Mouse (Mus musculus): ENCODE results near the gene Ddt. TPM values are rescaled to one million over a fixed set of nuclear protein-coding genes. Genes with fewer than 3 reads are reported as not detected.

Ddt gene
- 10 to 100 TPM; 50.6 to 58.3 TPM for total RNA-seq (2021)
- long read RNA-seq, transcript Ddt-201 (3 exons, 649 nt) = major isoform, 9 of 9 reads
- long read RNA-seq, partial matches to known transcripts = 0 of 9 reads
- long read RNA-seq, other reads (novel, unspliced or antisense) = 0 of 9 reads

DNA sequence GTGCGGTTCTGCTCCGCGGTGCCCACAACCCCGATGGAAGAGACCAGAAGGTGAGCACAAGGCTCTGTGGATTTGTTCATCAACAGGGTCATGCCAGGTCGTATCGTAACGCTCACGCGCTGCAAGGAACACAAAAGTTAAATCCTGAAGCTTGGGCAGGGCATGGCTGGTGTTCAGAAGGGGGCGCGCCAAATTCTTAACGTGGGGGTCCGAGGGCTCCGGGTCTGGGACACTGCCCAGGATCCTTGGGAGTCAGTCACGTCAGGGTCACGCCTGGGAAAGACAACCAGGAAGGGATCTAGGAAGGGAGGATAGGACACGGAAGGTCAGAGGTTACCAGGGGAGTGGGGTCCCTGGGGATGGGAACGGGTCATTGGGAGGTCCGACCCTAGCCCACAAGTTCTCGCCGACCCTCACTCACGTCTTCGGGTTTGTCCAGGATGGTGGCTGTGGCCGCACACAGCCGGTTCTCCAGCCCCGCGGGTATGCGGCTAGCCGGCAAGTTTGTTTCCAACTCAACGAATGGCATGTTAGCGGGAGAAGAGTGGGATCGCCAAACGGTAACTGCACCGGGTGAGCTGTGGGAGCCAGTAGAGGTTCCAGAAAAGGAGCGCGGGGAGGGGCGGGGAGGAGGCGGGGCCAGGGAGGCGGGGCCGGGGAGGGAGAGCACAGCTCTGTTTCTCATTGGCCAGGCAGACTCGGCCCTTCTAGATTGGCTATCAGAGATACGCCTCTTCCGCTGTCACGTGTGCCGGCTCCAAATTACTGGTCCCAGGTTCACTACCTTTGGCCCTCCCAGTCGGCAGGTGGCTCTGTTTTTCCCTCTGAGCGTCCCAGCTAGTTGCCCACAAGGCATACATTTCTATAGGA is at the start of gene Ddt:
TSS of gene Ddt (minus strand) at position 620 of the 870 bp plus-strand sequence.
- peak; percentile 78 to 92 for DNase-seq (ENCODE audit: low spot score in 2 of 2)

DNA sequence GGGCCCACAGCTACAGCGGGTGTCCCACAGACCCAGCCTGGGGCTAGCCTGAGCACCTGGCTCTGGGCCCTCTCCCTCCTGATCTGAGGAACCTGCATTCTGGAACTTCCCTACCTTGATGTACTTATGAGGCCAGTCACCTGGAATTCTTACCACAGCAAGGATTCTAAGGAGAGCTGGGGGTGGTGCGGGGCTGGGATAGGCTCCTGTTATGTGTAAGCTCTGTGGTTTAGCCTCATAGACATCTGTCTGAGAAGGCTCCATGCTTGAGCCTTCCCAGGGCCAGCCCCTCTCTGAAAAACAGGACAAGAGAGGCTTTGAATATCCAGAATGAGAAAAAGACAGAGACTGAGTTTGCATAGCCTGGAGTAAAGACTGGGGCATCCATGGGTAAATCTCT is 49.2 kb upstream of the Ddt start, which contains the start of gene Gstt4:
TSS of gene Gstt4 (minus strand) at position 101 of the 400 bp plus-strand sequence.
- DNase-seq (ENCODE audit: low spot score in 2 of 2) = no peak

DNA sequence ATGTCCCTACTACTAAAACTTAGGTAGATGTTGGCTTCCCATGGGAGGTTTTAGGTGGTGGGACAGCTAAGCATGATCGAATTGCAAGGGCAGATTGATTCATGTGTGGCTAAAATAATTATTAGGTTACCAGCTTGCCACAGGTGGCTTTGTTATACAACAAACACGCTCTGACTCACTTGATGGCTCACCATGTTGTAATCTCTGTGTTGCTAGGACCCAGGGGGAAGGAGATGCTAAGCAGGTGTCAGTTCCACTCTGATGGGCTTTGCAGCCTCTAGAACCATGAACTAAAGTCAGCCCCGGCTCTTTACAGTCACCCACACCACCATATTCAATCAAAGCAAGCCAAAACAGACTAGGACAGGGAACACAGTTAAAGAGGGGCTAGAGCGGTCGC is 46.7 kb upstream of the Ddt start:
- no peak for DNase-seq (ENCODE audit: low spot score in 2 of 2)

DNA sequence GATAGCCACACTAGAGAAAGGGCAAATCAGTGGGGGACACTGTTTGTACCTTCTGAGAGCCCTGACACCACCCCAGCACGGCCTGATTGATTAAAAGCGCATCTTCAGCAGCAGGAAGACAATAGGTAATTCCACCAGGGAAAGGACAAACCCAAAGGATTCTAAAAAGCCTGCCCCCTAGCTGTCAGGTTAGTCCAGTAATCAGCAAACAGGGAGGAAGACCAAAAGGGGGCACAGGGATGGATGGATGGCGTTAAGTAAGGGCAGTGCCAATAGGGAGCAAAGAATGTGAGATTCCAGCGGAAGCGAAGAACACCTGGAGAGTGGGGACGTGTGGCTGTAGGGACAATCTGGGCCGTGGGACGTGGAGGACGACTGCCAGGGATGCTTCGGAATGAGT is 45.4 kb upstream of the Ddt start:
- DNase-seq (ENCODE audit: low spot score in 2 of 2) = no peak

DNA sequence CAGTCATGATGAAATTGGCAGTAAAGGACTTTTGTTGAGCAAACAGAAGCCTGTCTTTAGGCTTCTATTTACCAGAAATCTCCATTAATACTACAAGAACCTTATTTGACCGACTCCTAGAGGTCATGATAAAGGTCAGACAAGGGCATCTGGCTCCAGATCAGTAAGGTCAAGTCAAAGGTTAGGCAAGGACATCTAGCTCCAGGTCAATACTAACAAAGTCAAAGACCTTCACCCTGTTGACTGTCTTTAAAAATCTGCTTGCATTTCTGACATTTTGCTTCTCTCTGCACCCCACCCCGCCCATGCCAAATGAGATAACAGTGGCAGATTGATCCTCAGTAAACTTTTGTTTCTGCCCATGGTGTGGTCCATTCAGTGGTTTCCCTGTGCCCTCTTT is 31.0 kb upstream of the Ddt start:
- no peak for DNase-seq (ENCODE audit: low spot score in 2 of 2)

DNA sequence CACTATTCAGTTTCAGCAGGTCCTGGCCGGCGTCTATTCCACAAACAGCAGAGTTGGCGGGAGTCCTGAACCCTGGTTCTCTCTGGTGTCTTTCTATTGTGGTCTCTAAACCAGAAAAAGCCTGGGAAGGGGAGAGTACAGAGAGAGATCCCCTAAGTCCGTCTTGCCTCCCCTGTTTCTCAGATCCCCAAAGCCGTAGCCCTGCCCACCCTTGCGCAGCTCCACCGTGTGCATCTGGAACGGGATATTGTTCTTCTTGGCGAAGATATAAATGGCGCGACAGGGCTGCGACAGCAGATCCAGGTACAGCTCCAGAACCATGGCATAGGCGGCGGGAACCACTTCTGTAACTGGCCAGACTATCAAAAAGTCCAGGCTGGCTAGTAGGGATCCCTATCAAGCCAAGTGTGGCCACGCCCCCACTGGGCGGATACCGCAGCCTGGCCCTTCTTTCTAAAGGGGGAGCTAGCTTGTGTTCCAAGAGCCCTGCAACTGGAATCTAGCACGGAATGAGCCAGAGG is 25.0 kb upstream of the Ddt start, which contains the start of gene Gstt1:
TSS of gene Gstt1 (minus strand) at position 409 of the 521 bp plus-strand sequence.
- DNase-seq (ENCODE audit: low spot score in 2 of 2) = peak in 1 of 2 experiments; percentile 23

DNA sequence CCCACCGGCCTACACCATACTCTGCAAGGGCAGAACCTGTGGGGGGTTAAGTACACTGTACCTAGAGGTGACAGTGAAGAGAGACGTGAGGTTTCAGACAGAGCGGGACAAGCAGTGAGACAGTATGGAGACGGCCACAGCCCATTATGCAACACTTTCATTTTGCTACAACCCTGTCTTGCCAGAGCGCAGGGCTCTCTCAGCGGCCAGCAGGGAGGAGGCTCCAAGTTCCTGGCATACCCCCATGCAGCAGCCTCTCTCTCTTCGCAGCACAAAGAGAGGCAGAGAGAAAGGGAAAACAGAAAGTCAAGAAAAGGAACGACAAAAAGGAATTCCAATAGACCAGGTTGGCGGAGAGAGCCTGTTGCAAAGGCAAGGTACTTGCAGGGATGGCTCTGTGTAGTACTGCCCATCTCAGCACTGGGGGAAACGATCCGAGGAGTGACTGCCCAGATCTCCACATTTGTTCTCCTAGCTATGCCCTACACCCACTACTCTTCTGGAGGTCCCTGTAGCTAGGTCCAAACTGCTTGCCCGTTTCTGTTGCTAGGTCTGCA is 24.5 kb upstream of the Ddt start:
- peak; percentile 25 to 40 for DNase-seq (ENCODE audit: low spot score in 2 of 2)

DNA sequence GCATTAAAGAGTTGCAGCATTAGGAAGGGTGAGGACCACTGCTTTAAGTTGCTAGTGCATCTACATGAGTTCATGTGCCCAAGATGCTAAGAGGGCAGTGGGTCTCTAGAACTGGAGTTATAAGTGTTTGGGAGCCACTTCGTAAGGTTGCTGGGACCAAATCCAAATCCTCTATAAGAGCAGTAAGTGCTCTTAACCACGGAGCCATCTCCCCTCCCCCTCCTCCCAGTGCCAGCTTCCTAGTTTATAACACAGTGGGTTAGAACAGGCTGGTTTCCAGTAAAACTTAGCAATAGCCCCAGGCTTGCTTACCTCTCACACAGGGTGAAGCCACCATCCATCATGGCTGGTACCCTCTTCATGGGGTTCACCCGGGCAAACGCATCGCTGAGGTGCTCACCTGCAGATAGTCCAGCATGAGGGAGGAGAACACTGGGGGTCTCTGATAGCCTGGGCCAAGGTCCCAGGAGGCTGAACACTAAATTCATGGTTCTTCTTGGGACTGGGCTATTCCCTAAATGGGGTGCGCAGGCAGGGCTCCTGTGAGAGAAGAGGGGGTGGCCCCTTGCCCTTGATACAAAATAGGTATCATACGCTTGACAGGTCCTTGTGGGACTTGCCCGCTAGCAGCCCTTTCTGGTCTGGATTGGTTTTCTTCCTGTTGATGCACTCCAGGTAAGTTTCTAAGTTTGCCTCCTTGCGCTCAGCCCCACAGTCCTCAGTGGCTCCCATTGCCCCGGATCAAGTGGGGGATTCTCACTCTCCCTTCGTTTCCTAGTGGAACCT is 23.7 kb upstream of the Ddt start:
- DNase-seq (ENCODE audit: low spot score in 2 of 2) = no peak

DNA sequence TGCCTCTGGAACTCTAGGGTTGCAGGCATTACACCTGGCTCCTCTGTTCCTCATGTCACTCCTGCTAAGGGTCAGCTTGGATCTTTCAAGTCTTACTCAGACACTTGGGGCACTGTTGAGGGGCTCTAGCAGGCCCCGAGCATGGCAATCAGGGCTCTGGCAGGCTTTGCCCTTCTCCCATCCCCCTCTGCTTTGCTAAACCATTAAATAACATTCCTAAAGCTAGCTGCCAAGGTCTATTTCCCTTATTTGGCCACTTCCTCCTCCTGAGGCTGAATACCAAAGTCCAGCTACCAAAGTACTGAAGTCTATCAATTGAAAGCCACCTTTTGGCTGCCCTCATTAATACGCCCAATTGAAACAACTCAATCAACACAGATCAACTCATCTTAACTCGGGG is 21.7 kb upstream of the Ddt start:
- no peak for DNase-seq (ENCODE audit: low spot score in 2 of 2)

DNA sequence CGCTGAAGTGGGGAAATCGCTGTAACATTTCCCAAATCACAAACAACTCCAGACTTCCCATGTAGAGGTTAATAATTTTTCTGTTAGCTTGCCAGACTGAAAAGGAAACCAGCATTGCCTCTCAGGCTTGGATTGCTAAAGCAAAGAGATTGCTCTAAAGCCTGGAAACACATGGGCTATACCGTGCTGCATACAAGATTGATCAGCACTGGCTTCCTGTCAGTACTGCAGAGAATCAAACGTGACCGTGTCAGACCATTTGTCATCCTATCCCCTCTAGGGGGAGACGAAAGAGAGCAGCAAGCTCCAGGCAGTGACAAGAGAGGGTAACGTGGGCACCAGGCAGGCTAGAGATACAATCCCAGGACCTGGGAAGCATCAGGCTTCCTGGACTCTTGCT is 17.6 kb upstream of the Ddt start:
- DNase-seq (ENCODE audit: low spot score in 2 of 2) = peak in 1 of 2 experiments; percentile 9

DNA sequence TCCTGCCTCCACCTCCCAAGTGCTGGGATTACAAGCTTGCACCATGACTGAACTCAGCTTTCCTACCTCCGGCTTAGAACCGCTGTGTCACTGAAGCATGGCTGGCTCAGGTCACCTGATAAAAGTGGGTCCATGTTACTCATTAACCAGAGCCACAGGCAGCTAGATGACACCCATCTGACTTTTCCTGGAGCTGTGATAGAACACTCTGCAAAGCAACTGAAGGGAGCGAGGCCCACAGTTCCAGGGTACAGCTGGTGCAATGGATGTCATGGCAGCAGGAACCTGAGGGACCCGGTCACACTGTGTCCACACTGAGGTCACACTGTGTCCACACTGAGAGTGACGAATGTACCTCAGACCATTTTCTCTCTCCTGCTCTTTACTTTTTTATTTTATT is 16.6 kb upstream of the Ddt start:
- DNase-seq (ENCODE audit: low spot score in 2 of 2) = no peak

DNA sequence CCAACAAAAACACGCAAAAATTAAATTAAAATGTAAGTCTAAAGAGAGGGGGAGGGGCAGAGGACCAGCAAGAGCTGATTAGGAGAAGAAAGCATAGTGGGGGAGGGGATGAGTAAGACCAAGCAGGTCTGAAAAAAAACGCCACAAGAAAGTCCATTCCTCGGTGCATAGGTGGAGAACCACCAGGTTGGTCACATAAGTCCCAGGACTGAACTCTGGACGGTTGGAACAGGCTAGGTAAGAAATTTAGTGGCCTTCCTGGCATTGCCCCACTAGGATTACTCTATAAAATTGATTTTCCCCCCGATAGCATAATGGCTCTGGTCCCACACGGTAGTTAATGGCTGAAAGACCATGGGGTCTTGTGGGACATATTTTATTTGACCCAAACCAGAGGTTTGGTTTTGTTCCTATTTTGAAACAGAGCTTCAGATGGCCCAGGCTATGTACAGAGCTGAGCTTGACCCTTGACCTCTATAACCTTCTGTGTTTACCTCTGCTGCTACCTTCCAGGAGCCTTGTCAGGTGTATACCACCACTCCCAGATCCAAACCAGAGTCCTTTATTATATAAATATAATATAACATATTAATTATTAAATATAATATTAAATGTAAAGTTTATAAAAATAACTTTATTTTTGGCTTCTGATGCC is 16.0 kb upstream of the Ddt start:
- DNase-seq (ENCODE audit: low spot score in 2 of 2) = no peak

DNA sequence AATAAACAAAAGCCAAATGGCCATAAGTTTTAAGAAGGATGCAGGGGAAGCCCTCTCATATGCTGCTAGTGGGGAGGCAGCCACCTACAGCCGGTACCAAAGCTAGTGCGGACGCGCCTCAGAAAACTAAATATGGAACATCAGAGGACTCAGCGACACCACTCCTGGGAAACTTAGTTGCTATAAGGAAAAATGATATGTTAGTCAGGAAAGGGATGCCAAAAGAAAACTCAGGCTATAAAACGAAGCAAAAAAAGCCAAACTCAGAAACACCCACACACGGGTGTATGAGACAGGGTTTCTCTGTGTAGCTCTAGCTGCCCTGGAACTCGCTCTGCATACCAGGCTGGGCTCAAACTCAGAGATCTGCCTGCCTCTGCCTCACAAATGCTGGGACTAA is 15.1 kb upstream of the Ddt start:
- no peak for DNase-seq (ENCODE audit: low spot score in 2 of 2)

DNA sequence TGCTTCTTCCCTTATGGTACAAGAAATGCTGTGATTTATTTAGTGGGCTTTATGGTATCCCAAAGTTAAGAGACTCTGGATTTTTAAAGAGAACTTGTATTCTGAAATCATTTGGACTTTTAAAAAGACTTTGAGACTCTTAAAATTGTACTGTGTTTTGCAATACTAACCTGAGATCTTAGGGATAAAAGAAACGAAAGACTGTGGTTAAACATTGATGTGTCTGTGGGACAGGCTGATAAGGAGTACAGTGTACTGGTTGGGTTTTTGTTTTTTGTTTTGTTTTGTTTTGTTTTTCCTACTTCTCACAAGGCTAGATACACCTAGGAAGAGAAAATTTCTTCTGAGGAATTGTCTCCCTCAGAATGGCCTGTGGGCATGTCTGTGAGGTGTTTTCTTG is 12.2 kb upstream of the Ddt start:
- DNase-seq (ENCODE audit: low spot score in 2 of 2) = no peak

DNA sequence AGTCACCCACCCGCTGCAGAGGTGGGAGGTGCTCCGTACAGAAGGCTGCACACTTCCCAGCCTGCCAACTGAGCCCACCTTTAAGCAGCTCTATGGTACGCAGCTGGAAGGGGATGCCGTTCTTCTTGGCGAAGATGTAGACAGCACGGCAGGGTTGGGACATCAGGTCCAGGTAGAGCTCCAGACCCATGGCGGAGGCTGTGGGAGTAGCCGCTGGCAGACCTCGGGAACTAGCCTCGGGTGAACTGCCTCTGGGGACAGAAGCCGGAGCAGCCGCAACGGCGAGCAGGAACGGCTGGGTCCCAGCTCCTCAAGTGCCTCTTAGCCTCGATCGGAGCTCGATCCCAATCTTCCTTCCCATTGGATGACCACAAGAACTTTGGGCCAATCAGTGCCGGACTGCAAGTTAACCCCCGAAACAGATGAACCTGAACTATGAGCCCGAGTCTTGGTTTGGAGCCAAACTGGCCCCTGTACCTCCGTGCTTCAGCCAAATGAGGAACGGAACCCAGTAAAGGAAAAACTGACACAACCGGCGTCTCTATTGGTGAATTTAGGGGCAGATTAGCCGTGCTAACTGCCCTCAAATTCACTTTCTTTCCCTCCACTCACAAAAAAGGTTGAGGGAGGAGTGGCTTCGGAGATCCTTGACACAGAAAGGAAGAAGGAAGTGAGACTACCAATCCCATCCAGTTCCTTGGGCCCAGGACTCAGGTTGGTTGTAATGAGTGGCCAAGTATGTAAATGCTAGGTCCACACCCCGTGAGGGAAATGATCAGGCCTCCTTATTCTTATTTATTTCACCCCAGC is 7.8 kb upstream of the Ddt start, which contains the start of the genes Gm20441 and Gstt3:
TSS of gene Gm20441 (minus strand) at position 186 of the 810 bp plus-strand sequence.
TSS of gene Gstt3 (minus strand) at position 646 of the 810 bp plus-strand sequence.
- no peak for DNase-seq (ENCODE audit: low spot score in 2 of 2)

DNA sequence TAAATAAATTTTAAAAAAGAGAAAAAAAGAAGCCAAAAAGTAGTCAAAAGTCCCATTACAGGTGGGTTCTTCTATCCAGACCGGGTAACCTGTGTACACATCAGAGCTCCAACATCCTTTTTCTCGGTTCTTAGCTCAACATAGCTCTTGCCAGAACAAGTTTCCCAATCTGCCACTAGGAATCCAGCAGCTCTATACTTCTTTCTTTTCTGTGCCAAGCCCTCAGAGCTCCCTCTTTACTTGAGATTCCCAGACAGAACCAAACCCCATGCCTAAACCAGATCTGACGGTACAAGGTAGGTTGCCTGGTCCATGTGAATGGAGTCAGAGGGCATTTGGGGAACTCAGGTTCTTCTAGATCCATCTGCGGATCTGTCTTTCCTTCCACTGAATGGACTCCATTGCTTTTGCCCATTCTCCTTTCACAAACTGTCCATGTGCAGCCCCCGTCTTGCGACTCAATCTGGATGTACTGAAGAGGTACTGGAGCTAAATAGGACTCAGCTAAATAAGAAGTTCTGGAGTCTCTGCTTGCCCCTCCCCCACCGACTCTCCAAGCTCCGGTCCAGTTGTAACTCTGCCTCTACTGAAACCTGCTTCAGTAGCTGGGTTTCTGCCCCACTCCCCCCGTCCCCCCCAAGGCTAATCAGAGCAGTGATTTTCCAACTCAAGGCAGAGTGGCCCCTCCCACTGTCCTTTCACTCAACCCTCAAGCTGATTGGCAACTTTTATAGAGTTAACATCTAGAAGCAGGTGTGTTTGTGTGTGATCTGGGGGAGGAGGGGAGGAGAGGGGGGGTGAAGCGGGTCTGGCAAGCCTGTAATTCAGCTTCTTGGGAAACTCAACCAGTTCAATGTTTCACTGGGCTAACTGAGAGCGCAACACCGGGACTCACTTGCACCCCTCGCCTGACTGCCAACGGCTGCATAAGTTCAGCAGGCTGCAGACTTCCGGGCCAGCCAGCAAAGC is 6.3 kb upstream of the Ddt start:
- no peak for DNase-seq (ENCODE audit: low spot score in 2 of 2)

DNA sequence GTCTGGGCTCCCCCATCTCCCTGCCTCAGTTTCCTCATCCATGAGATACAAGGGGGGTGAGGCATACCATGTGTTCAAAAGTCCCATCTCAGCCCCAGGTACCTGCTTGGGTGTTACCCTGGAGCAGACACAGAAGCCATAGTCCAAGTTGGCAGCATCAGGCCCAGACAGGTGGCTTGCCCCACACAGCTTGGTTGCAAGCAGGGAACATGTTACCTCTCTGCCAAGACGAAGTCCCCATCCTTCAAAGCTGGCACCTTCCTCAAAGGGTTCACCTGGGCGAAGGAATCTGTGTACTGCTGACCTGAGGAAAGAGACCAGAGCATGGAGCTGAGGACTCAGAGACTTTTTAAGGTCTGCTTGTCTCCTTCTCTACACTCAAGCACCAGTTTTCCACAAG is 4.7 kb upstream of the Ddt start:
- no peak for DNase-seq (ENCODE audit: low spot score in 2 of 2)

DNA sequence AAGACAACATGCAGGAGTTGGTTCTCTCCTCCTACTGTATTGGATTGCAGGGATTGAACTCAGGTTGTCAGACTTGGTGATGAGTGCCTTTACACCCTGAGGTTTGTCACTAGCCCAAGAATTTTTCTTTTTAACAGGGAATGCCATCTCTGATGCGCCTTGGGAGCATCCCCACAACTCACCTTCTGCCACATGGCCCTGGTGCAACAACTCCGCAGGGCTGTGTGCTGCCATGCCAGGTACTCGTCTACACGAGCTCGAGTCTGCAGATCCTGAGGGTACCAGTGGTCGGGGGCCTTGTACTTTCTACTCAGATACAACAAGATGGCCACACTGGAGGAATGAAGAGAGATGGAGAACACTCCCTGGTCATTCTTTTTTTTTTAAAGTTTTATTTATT is 3.3 kb upstream of the Ddt start:
- DNase-seq (ENCODE audit: low spot score in 2 of 2) = no peak

DNA sequence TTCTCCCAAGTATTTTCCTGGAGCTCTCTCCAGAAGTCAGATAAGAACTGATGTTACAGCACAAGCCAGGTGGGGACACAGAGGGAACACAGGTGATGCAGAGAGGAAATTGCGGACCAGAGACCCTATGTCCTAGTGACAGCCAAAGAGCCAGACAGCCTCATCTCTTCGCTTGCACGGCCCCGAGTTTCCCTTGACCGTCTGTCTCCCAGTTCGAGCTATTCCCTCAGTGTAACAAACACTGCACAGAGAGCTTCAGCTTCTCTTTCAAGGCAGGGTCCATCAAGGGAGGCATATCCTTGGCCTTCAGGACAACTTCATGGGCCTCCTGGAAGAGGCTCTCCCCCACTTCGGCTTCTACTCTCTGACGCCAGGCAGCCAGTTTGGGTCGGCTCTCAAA is 1.4 kb upstream of the Ddt start:
- no peak for DNase-seq (ENCODE audit: low spot score in 2 of 2)

Data from layer of hippocampus, adult 18-20 months (tissue).